Mouse (Mus musculus) stomach, embryonic 15.5 days (tissue): Measurements from ENCODE around the gene Upp2. TPM values are rescaled to one million over a fixed set of nuclear protein-coding genes. Genes with fewer than 3 reads are reported as not detected.
A peak's percentile ranks its signal among the peaks of the same experiment; 100 is the strongest.

Experiments
- ATAC-seq: fragments of 200-750 bp; cut with Nextera tagmentation; 2 replicates; pipeline ENCODE4 v1.8.0; 2017; ENCODE audit warnings: low read depth, moderate number of reproducible peaks, moderate TSS enrichment; ENCODE audit not compliant: insufficient read depth, low FRiP score
- H3K27ac ChIP-seq: fragments of 300-500 bp; sonication (generic); 2 replicates; pipeline ENCODE4 v1.5.1; 2015; ENCODE audit warnings: mild to moderate bottlenecking, inconsistent platforms
- H3K27me3 ChIP-seq: fragments of 300-500 bp; sonication (generic); replicated peaks from 2 replicates; pipeline ENCODE4 v1.6.1; 2015; ENCODE audit warnings: inconsistent platforms
- H3K36me3 ChIP-seq: fragments of 300-500 bp; sonication (generic); 2 replicates; pipeline ENCODE4 v1.6.1; 2015; ENCODE audit warnings: inconsistent platforms
- H3K4me1 ChIP-seq: fragments of 300-500 bp; sonication (generic); 2 replicates; pipeline ENCODE4 v1.6.1; 2015; ENCODE audit warnings: inconsistent platforms
- H3K4me2 ChIP-seq: fragments of 300-500 bp; sonication (generic); 2 replicates; pipeline ENCODE4 v1.6.1; 2015; ENCODE audit warnings: mild to moderate bottlenecking, inconsistent platforms
- H3K4me3 ChIP-seq: fragments of 300-500 bp; sonication (generic); replicated peaks from 2 replicates; pipeline ENCODE4 v1.5.1; 2015; ENCODE audit warnings: inconsistent platforms
- H3K9ac ChIP-seq: fragments of 300-500 bp; sonication (generic); 2 replicates; pipeline ENCODE4 v1.6.1; 2015; ENCODE audit warnings: inconsistent platforms
- H3K9me3 ChIP-seq: fragments of 300-500 bp; sonication (generic); 2 replicates; pipeline ENCODE4 v1.6.1; 2016; ENCODE audit warnings: inconsistent platforms
- WGBS: fragments of 180-500 bp; shearing (Covaris S2); methylation state at CpG from one replicate; pipeline ENCODE4 v1.1.7; 2015; 5-methylcytosine and 5-hydroxymethylcytosine counted together
- polyA plus RNA-seq: library from polyadenylated mRNA; unstranded; fragments of >200 nt; fragmentation: Nextera tagmentation; extraction: Ambion mirVana; gene quantifications from 2 replicates; pipeline ENCODE4 v1.2.1, GENCODE M21; 2015

Upp2 gene
- polyA plus RNA-seq, 1 experiment from 2014 or later, result 7.1 TPM

DNA sequence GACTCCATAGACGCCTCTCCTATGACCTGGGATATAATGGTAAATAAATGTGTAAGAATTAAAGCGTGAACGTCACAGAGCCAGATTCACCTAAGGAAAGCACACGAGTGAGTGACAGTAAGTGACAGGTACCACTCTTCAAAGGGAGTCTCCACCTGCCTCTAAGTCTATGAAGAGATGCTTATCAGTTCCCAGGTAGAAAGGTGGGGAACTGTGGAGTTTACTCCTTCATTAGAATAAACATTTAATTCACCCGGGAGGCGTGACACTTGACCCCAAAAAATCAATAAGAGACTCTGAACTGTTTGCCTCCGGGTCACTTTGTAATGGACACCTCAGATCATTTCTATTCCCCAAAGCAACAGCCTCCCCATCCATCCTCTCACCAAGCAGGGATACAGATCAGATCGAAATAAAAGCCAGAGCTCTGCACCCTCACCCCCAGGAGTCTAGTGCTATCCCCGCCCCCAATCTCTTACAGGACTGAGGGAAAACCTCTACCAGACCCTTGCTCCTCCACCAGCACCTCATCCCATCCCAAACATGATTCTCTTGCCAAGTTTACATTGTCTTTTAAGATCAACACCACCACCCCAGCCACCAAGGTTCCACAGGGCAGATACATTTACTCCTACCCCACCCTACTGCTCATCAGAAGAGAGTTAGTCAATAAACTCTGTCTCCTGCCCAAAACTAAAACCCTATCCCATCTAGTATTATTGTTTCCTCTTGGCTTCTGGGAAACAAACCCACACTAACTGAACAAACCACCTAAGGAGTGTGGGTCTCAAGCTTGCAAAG is 9.9 kb upstream of the Upp2 start:
- 50% methylated on average over 9 of the region's 9 CpGs for WGBS
- Histone ChIP-seq H3K36me3 (no peaks in the 10 kb centered on the region), H3K9me3 (no peaks in the 10 kb centered on the region), H3K4me1 (peaks cover 14% of the 10 kb centered on the region; the same call in 1 of the 2 replicates), H3K4me2 (no peak overlapping the region), H3K9ac (no peak overlapping the region), H3K27me3 (no peaks in the 10 kb centered on the region), H3K27ac (no peak overlapping the region), H3K4me3 (no peak overlapping the region)
- peak; percentile 18; the same call in 1 of the 2 replicates for ATAC-seq

DNA sequence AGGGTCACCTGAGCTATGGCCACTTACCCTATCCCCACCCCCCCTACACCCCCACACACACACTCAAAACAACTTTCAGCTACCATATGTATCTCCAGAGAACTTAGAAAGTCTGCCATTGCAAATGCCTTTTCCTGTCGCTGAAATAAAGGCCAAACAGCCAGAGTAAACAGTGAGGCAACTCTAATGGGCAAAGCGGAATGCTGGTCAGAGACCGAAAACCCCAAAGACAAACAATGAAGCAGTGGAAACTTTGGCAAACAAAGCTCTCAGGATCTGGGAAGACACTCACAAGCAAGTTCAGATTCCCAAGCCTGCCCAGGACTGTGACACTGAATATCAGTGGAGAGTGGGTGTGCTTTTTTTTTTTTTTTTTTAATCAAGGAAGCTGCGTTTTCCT is 5.0 kb upstream of the Upp2 start:
- no peaks in the 10 kb centered on the region for H3K9me3 ChIP-seq
- H3K4me1 ChIP-seq, result peaks cover 33% of the 10 kb centered on the region
- H3K27me3 ChIP-seq, result no peaks in the 10 kb centered on the region
- WGBS, result 39% methylated on average over 4 of the region's 4 CpGs
- H3K27ac ChIP-seq, result no peak overlapping the region
- no peak overlapping the region for H3K4me3 ChIP-seq
- H3K36me3 ChIP-seq, result no peaks in the 10 kb centered on the region
- no peak for ATAC-seq
- H3K9ac ChIP-seq, result no peak overlapping the region
- H3K4me2 ChIP-seq, result no peak overlapping the region

GRCm38 (mm10) chr2:58565267-58565666 is 1.8 kb upstream of the Upp2 start:
- no peaks in the 10 kb centered on the region for H3K9me3 ChIP-seq
- H3K4me3 ChIP-seq, result peak overlapping the region; percentile 92
- H3K27ac ChIP-seq, result 0 out of 2 replicates have a peak overlapping the region, but pooled peaks have one; percentile 8
- H3K9ac ChIP-seq, result no peak overlapping the region
- H3K27me3 ChIP-seq, result no peaks in the 10 kb centered on the region
- no peaks in the 10 kb centered on the region for H3K36me3 ChIP-seq
- ATAC-seq, result no peak
- 62% methylated on average over 6 of the region's 6 CpGs for WGBS
- peaks cover 46% of the 10 kb centered on the region for H3K4me1 ChIP-seq
- H3K4me2 ChIP-seq, result peak overlapping the region; percentile 45

DNA sequence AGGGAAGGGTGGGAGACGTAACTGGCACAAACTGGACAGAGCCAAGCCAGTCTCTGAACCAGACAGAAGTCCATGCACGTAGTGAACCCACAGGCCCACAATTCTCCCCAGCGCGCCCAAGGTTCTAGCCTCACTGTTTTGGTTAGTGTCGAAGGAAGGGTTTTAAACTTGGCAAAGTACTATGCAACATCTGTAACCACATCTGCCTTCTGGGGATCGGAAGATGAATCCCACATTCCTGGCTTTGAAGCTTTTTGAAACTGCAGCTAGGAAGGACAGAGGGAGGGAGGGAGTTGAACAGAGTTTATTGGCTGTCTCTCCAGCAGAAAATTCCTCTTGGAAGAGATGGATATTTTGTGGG is 1.1 kb upstream of the Upp2 start:
- 11% methylated on average over 6 of the region's 6 CpGs for WGBS
- Histone ChIP-seq H3K9ac (peak overlapping the region; percentile 88), H3K27ac (peak overlapping the region; percentile 96), H3K4me1 (peaks cover 46% of the 10 kb centered on the region), H3K9me3 (no peaks in the 10 kb centered on the region), H3K4me3 (peak overlapping the region; percentile 92), H3K4me2 (peak overlapping the region; percentile 45), H3K27me3 (no peaks in the 10 kb centered on the region), H3K36me3 (no peaks in the 10 kb centered on the region)
- no peak for ATAC-seq

DNA sequence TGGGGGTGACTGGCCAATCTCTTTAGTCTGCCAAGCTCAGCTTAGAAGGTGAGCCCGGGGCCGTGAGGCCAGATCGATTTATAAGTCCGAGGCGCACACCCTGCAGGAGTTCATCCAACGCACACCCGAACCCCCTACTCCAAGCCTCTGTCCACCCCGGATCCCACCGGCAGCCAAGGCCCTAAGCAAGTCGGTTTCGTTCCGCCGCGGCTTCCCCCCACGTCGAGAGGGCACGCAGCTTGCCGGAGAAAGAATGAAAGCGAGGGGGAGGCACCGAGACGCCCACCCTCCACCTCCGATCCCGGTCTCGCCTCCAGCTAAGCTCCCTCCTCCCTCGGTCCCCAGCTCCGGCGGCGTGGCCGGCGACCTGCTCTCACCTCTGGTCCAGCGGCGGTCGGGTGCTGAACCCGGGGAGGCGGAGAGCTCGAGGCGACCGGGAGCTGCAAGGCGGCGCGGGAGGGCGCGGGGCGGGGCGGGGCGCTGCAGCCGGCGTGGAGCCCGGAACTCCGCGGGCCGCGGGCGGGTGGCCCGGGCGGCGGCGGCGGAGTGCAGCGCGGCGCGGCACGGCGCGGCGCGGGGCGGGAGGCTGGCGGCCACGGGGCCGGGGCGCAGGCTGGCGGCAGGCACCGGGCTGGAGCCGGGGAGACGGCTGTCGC is 560 bp upstream of the Upp2 start:
- H3K36me3 ChIP-seq, result no peaks in the 10 kb centered on the region
- ATAC-seq, result peak; percentile 28
- WGBS, result under 1% methylated on average over 57 of the region's 78 CpGs
- peak overlapping the region; percentile 88 for H3K9ac ChIP-seq
- no peaks in the 10 kb centered on the region for H3K27me3 ChIP-seq
- peak overlapping the region; percentile 92 for H3K4me3 ChIP-seq
- H3K4me1 ChIP-seq, result peaks cover 46% of the 10 kb centered on the region
- peak overlapping the region; percentile 45 for H3K4me2 ChIP-seq
- H3K9me3 ChIP-seq, result no peaks in the 10 kb centered on the region
- peak overlapping the region; percentile 96 for H3K27ac ChIP-seq

DNA sequence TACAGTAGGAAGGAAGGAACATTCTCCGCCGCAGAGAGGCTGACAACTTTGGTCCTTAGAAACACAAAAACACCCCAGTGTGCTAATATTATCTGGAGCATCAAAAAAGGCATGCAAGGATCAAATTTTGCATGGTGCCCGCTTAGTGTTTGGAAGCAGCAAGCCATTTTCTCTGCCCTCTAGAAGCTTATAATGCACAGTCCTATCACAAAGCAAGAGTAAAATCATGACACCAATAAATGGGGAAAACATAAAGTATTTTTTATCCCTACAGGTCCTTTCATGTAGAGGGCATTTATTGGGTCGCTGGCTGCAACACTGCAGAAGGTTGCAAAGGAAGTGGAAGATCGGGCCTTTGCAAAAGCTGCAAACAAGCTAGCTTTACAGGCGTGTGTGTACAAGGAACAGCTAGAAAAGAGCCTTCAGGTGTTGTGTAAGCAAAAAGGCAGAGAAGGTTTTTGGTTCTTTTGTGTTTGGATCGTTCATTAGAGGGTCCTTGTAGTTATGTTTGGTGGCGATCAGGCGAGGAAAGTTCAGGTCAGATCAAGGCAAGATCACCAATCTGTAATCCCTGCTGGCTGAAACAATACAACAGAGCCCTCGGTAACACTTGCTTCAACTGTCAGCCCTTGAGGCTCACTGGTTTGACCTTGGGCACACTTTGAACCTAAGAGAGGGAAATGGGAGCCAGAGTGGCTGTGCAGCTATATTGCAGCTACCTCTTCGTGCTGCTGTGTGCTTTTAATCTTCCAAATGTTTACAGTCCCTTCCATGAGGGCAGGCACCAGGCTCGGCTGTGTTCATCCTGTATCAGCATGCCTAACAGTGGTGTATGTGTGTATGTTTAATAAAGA is 995 bp downstream of the Upp2 start:
- no peaks in the 10 kb centered on the region for H3K27me3 ChIP-seq
- peak overlapping the region; percentile 92 for H3K4me3 ChIP-seq
- peak overlapping the region; percentile 96 for H3K27ac ChIP-seq
- 10% methylated on average over 12 of the region's 12 CpGs for WGBS
- no peaks in the 10 kb centered on the region for H3K36me3 ChIP-seq
- ATAC-seq, result no peak
- H3K9ac ChIP-seq, result peak overlapping the region; percentile 9; the same call in 1 of the 2 replicates
- H3K9me3 ChIP-seq, result no peaks in the 10 kb centered on the region
- peak overlapping the region; percentile 45 for H3K4me2 ChIP-seq
- peaks cover 34% of the 10 kb centered on the region for H3K4me1 ChIP-seq

GRCm38 (mm10) chr2:58568841-58569645 is 1.9 kb downstream of the Upp2 start:
- Histone ChIP-seq H3K4me2 (peak overlapping the region; percentile 45), H3K36me3 (no peaks in the 10 kb centered on the region), H3K9ac (no peak overlapping the region), H3K9me3 (no peaks in the 10 kb centered on the region), H3K4me3 (no peak overlapping the region), H3K27me3 (no peaks in the 10 kb centered on the region), H3K4me1 (peaks cover 31% of the 10 kb centered on the region), H3K27ac (no peak overlapping the region)
- ATAC-seq, result no peak
- WGBS, result 70% methylated on average over 4 of the region's 4 CpGs

GRCm38 (mm10) chr2:58574167-58574566 is 7.1 kb downstream of the Upp2 start:
- H3K4me3 ChIP-seq, result no peak overlapping the region
- H3K9ac ChIP-seq, result no peak overlapping the region
- no peak overlapping the region for H3K4me2 ChIP-seq
- H3K9me3 ChIP-seq, result no peaks in the 10 kb centered on the region
- H3K27ac ChIP-seq, result no peak overlapping the region
- 80% methylated on average over 2 of the region's 2 CpGs for WGBS
- H3K4me1 ChIP-seq, result peaks cover under 1% of the 10 kb centered on the region; the same call in 1 of the 2 replicates
- ATAC-seq, result no peak
- no peaks in the 10 kb centered on the region for H3K36me3 ChIP-seq
- no peaks in the 10 kb centered on the region for H3K27me3 ChIP-seq

GRCm38 (mm10) chr2:58586311-58586710 is 19.2 kb downstream of the Upp2 start:
- Histone ChIP-seq H3K9me3 (no peaks in the 10 kb centered on the region), H3K4me2 (no peak overlapping the region), H3K4me1 (no peaks in the 10 kb centered on the region), H3K9ac (no peak overlapping the region), H3K27ac (no peak overlapping the region), H3K4me3 (no peak overlapping the region), H3K36me3 (no peaks in the 10 kb centered on the region), H3K27me3 (no peaks in the 10 kb centered on the region)
- no peak for ATAC-seq
- WGBS, result 70% methylated on average over 10 of the region's 10 CpGs

DNA sequence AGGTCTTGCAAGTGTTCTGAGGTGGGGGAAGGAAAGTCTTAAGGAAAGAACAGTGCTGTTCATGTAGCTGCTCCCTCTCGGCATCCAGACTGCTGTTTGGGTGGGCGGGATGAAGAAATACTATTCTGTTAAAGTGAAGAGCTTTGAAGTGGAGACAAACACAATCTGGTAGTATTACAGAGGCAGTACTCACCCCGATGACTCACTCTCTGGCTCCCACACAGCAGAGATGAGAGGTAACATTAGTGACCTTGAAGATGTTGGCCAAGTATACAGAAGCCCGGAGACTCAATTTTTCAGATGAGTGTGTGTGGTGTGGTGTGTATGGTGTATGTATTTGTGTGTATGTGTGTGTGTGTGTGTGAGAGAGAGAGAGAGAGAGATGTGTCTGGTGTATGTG is 22.5 kb downstream of the Upp2 start:
- Histone ChIP-seq H3K4me1 (no peaks in the 10 kb centered on the region), H3K9ac (no peak overlapping the region), H3K27ac (no peak overlapping the region), H3K4me2 (no peak overlapping the region), H3K36me3 (no peaks in the 10 kb centered on the region), H3K9me3 (no peaks in the 10 kb centered on the region), H3K27me3 (no peaks in the 10 kb centered on the region), H3K4me3 (no peak overlapping the region)
- 57% methylated on average over 4 of the region's 4 CpGs for WGBS
- ATAC-seq, result no peak

- H3K4me2 ChIP-seq, result no peak overlapping the region
- no peaks in the 10 kb centered on the region for H3K4me1 ChIP-seq
- H3K27ac ChIP-seq, result no peak overlapping the region
- no peak overlapping the region for H3K4me3 ChIP-seq
- 95% methylated on average over 1 of the region's 1 CpGs for WGBS
- H3K9ac ChIP-seq, result no peak overlapping the region
- H3K27me3 ChIP-seq, result no peaks in the 10 kb centered on the region
- no peaks in the 10 kb centered on the region for H3K9me3 ChIP-seq
- no peak for ATAC-seq
- no peaks in the 10 kb centered on the region for H3K36me3 ChIP-seq
Observed at GRCm38 (mm10) chr2:58590055-58590454, 23.0 kb downstream of the Upp2 start.
